Mouse (Mus musculus) G1E (cell line): ENCODE measurements around the gene Zfp120. TPM values are rescaled to one million over a fixed set of nuclear protein-coding genes. Genes with fewer than 3 reads are reported as not detected.
"Not testable (repeated sequence)": the region's sequence is repeated elsewhere in the genome, so short reads cannot be mapped to it uniquely, and the experiment has no call there.

Experiments
- ATAC-seq: 2 replicates; pipeline ENCODE4 v1.8.0; 2016; ENCODE audit warnings: mild to moderate bottlenecking; ENCODE audit not compliant: insufficient number of reproducible peaks, poor library complexity, low FRiP score, severe bottlenecking; ENCODE audit errors: extremely low read depth
- DNase-seq: peaks from one replicate; pipeline ENCODE4 v3.0.0; 2012; ENCODE audit warnings: low spot score
- H3K27me3 ChIP-seq: 2 replicates; pipeline ENCODE4 v1.6.1; 2012; ENCODE audit warnings: mild to moderate bottlenecking, low read length, inconsistent platforms; ENCODE audit not compliant: insufficient read depth
- H3K36me3 ChIP-seq: replicated peaks from 2 replicates; pipeline ENCODE3; 2012; ENCODE audit warnings: mild to moderate bottlenecking, inconsistent platforms
- H3K4me1 ChIP-seq: 2 replicates; pipeline ENCODE4 v1.6.1; 2012; ENCODE audit warnings: low read depth, low read length, inconsistent platforms, mixed read lengths; ENCODE audit not compliant: insufficient read depth
- H3K4me3 ChIP-seq: 2 replicates; pipeline ENCODE4 v1.5.1; 2012; ENCODE audit warnings: low read depth, mild to moderate bottlenecking, inconsistent platforms, low read length, moderate library complexity, mixed read lengths
- H3K9me3 ChIP-seq: replicated peaks from 2 replicates; pipeline ENCODE4 v1.6.1; 2012; ENCODE audit warnings: inconsistent platforms
- CTCF ChIP-seq: IDR thresholded peaks from 2 replicates; pipeline ENCODE4 v1.5.1; 2012; ENCODE audit warnings: low read depth, low read length, inconsistent platforms, mixed read lengths
- GATA1 ChIP-seq: IDR thresholded peaks from 2 replicates; pipeline ENCODE4 v1.6.1; 2012; ENCODE audit warnings: borderline replicate concordance, low read length, inconsistent platforms, mixed read lengths
- GATA2 ChIP-seq: IDR thresholded peaks from 2 replicates; pipeline ENCODE4 v1.6.1; 2012; ENCODE audit warnings: low read depth, low read length, inconsistent platforms, borderline replicate concordance
- POLR2AphosphoS5 ChIP-seq: IDR thresholded peaks from 2 replicates; pipeline ENCODE4 v1.6.1; 2012; ENCODE audit warnings: low read depth, low read length, inconsistent platforms; ENCODE audit not compliant: insufficient replicate concordance
- TAL1 ChIP-seq: conservative IDR thresholded peaks from 2 replicates; pipeline ENCODE4 v1.6.1; 2012; ENCODE audit warnings: low read depth, low read length, inconsistent platforms, mixed read lengths
- polyA plus RNA-seq: library from polyadenylated mRNA; stranded (reverse); fragments of >175 nt; gene quantifications from 2 replicates; pipeline ENCODE4 v1.2.3, GENCODE M21; 2012
- total RNA-seq, 2 experiments: library from RNA; stranded (forward) in 1 of 2; stranded (reverse) in 1 of 2; fragments of 200-1000 nt in 1 of 2; fragments of >200 nt in 1 of 2; fragmentation: Nextera tagmentation in 1 of 2; gene quantifications; 2 replicates each; pipeline ENCODE4 v1.2.3; 2014 to 2017

Gene Zfp120
- total and polyA plus RNA-seq, 3 experiments, result 0.31 to 29.4 (median 21.4) TPM

DNA sequence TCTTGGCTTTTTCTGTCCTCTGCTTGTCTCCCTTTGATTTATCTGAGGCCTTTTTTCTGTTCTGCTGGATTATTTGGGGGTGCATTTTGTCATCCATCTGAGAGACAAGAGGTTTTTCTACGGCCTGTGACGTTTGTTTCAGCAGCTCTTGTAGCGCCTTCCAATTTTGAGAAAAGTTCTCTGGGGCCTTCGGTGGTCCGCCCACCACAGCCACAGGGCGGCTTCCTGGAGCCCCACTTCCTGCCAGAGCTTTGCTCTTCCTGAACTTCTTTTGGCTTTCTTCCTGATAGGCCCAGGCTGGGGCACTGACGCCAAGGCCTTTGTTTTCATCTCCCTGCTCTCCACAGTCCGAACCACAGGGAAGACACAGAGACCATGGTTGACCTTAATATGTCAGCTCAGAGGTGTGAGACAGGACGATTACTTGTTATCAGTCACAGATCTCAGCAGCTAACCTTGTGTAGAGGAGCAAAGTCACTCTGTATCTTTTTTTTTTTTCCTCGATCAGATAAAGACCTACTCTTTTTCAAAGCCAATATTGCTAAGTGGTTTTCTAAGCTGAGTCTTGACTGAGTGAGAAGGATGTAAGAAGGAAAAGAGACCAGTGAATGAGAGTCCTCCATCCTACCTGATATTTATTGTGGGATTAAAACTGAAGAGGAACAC, 25.1 kb downstream of the Zfp120 start:
- peak; percentile 65 for ATAC-seq
- TF ChIP-seq GATA1 (no peak), TAL1 (no peak), GATA2 (no peak), CTCF (no peak), POLR2AphosphoS5 (no peak)
- Histone ChIP-seq H3K9me3 (peaks cover 3% of the 10 kb centered on the region; the same call in 1 of the 2 replicates), H3K4me3 (no peak overlapping the region), H3K36me3 (peaks cover 14% of the 10 kb centered on the region), H3K27me3 (no peaks in the 10 kb centered on the region), H3K4me1 (peaks cover 4% of the 10 kb centered on the region; the same call in 1 of the 2 replicates)
- DNase-seq, result no peak

DNA sequence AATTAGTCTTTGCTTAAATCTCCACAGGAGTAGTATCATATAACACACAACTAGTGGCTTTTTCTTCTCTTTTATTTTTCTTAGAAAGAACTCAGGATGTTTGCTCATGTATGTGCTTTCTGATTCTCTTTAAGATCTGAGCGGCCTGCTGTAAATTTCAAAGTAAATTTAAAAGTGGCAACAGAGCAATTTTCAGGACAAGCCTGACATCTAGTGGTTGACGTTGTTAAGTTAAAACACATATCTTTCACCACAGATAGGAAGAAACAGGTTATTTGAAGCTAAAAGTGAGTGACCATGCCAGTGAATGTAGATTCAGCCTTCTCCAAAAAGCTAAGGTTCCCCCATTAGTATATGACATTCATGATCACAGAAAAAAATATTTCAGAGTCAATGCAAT, 36.9 kb downstream of the Zfp120 start:
- H3K36me3 ChIP-seq, H3K27me3 ChIP-seq, H3K4me3 ChIP-seq, H3K9me3 ChIP-seq, ATAC-seq, DNase-seq, H3K4me1 ChIP-seq: not testable (repeated sequence)

Other genes starting within 250 kb of the Zfp120 start
- gene Gm10770, start 43.0 kb upstream of the Zfp120 start, total RNA-seq (2014; fragmentation: Nextera tagmentation), result not detected in 2 replicates
- not detected in 2 replicates for gene Gm10770, start 43.0 kb upstream of the Zfp120 start, total RNA-seq (2017)
- not detected in 2 replicates for gene Gm10770, start 43.0 kb upstream of the Zfp120 start, polyA plus RNA-seq
- gene Gm14139, start 45.0 kb upstream of the Zfp120 start, total RNA-seq (2014; fragmentation: Nextera tagmentation), result 1.3 TPM in 1 of 2 replicates, not detected in the other
- 3.0 and 3.3 TPM in 2 replicates for gene Gm14139, start 45.0 kb upstream of the Zfp120 start, total RNA-seq (2017)
- gene Gm14139, start 45.0 kb upstream of the Zfp120 start, polyA plus RNA-seq, result 0.09 TPM in 1 of 2 replicates, not detected in the other
- not detected in 2 replicates for gene Zfp937, start 81.4 kb upstream of the Zfp120 start, total RNA-seq (2014; fragmentation: Nextera tagmentation)
- 0.22 TPM in 1 of 2 replicates, not detected in the other for gene Zfp937, start 81.4 kb upstream of the Zfp120 start, total RNA-seq (2017)
- 0.02 TPM in 1 of 2 replicates, not detected in the other for gene Zfp937, start 81.4 kb upstream of the Zfp120 start, polyA plus RNA-seq
- gene Gm21994, start 118.9 kb upstream of the Zfp120 start, total RNA-seq (2014; fragmentation: Nextera tagmentation), result 7.6 and 7.7 TPM in 2 replicates
- gene Gm21994, start 118.9 kb upstream of the Zfp120 start, total RNA-seq (2017), result 2.0 and 4.0 TPM in 2 replicates
- gene Gm21994, start 118.9 kb upstream of the Zfp120 start, polyA plus RNA-seq, result 0.15 and 0.23 TPM in 2 replicates
- not detected in 2 replicates for gene Gm14124, start 120.8 kb upstream of the Zfp120 start, total RNA-seq (2014; fragmentation: Nextera tagmentation)
- gene Gm14124, start 120.8 kb upstream of the Zfp120 start, total RNA-seq (2017), result 0.35 and 0.98 TPM in 2 replicates
- not detected in 2 replicates for gene Gm14124, start 120.8 kb upstream of the Zfp120 start, polyA plus RNA-seq
- 4.8 TPM in 1 of 2 replicates, not detected in the other for gene Gm10130, start 187.0 kb upstream of the Zfp120 start, total RNA-seq (2014; fragmentation: Nextera tagmentation)
- 8.7 and 11.0 TPM in 2 replicates for gene Gm10130, start 187.0 kb upstream of the Zfp120 start, total RNA-seq (2017)
- not detected in 2 replicates for gene Gm10130, start 187.0 kb upstream of the Zfp120 start, polyA plus RNA-seq
- not detected in 2 replicates for gene 3300002I08Rik, start 226.1 kb upstream of the Zfp120 start, total RNA-seq (2014; fragmentation: Nextera tagmentation)
- 0.41 and 1.0 TPM in 2 replicates for gene 3300002I08Rik, start 226.1 kb upstream of the Zfp120 start, total RNA-seq (2017)
- gene 3300002I08Rik, start 226.1 kb upstream of the Zfp120 start, polyA plus RNA-seq, result not detected in 2 replicates